Mouse (Mus musculus): ENCODE data around the gene Cpt1b.

GRCm38 (mm10) chr15:89372536-89372935 is 53.1 kb downstream of the Cpt1b start:
- no peak for TF ChIP-seq CTCF (IDR thresholded peaks at IDR 0.05; ENCODE audit: insufficient read depth, low read depth, low read length)
- TF ChIP-seq POLR2A (IDR thresholded peaks at IDR 0.05; ENCODE audit: insufficient read depth, low read depth, low read length), result no peak

All from olfactory bulb, adult 2 months (tissue).